ENCODE assay signal across 18 mouse cellular contexts in genomic region chr12:33139083-33139482, GRCm38 (mm10). TPM values are rescaled to one million over a fixed set of nuclear protein-coding genes. Genes with fewer than 3 reads are reported as not detected.
DNase-seq lines count a peak whose midpoint lies in the region; ATAC-seq lines count a peak whose summit lies in the region.
"Had no signal": no experiment of that assay in that cellular context is flagged by ENCODE, and none has a peak within 500 bp of the region (broad histone marks: within the 10 kb centered on the region; RNA-seq: fewer than 3 reads in every experiment).

No protein-coding gene starts in this region.

- no peak overlapping the region for H3K4me3 ChIP-seq in kidney, embryonic 14.5 days (ENCODE audit: low read length)
- no peak overlapping the region for H3K4me3 ChIP-seq in embryonic facial prominence, embryonic 14.5 days (ENCODE audit: low read depth, low read length)
- H3K4me3 ChIP-seq in midbrain, embryonic 10.5 days: no peak overlapping the region
- H3K4me3 ChIP-seq: forebrain, embryonic 12.5 days; liver, embryonic 13.5 days; stomach, embryonic 15.5 days had no signal

- WGBS in kidney, embryonic 14.5 days: 59% methylated on average over 3 of the region's 3 CpGs
- WGBS in embryonic facial prominence, embryonic 14.5 days: 76% methylated on average over 3 of the region's 3 CpGs
- 92% methylated on average over 3 of the region's 3 CpGs for WGBS in midbrain, embryonic 10.5 days

- H3K27ac ChIP-seq in kidney, embryonic 14.5 days (ENCODE audit: low read depth, low read length): no peak overlapping the region
- no peak overlapping the region for H3K27ac ChIP-seq in embryonic facial prominence, embryonic 14.5 days (replicated peaks; ENCODE audit: low read depth, low read length)
- no peak overlapping the region for H3K27ac ChIP-seq in midbrain, embryonic 10.5 days (replicated peaks)
- H3K27ac ChIP-seq: forebrain, embryonic 12.5 days; liver, embryonic 13.5 days; stomach, embryonic 15.5 days had no signal

- no peak for DNase-seq in kidney, adult 9 months
- DNase-seq in embryonic facial prominence, embryonic 14.5 days (ENCODE audit: low spot score): no peak
- DNase-seq in gastrocnemius, postnatal 25 days: peak; percentile 55
- peak; percentile 42 to 57 for DNase-seq in heart, postnatal 10 days
- DNase-seq in thymus, adult 18-20 months: no peak
- no peak for DNase-seq in midbrain, embryonic 10.5 days (ENCODE audit: low spot score)
- DNase-seq: cerebellum, adult 2 months; liver, embryonic 13.5 days had no signal

- no peak overlapping the region for H3K4me2 ChIP-seq in kidney, embryonic 14.5 days (replicated peaks; ENCODE audit: low read depth, low read length)
- no peak overlapping the region for H3K4me2 ChIP-seq in embryonic facial prominence, embryonic 14.5 days (ENCODE audit: low read depth, low read length)
- H3K4me2 ChIP-seq: forebrain, embryonic 12.5 days; liver, embryonic 13.5 days; stomach, embryonic 15.5 days had no signal

- H3K36me3 ChIP-seq in kidney, embryonic 14.5 days (ENCODE audit: control insufficient read depth, insufficient read depth, low read length): no peaks in the 10 kb centered on the region
- no peaks in the 10 kb centered on the region for H3K36me3 ChIP-seq in embryonic facial prominence, embryonic 14.5 days (ENCODE audit: control insufficient read depth, insufficient read depth, low read length)
- no peaks in the 10 kb centered on the region for H3K36me3 ChIP-seq in midbrain, embryonic 10.5 days
- H3K36me3 ChIP-seq: forebrain, embryonic 12.5 days; liver, embryonic 13.5 days; stomach, embryonic 15.5 days had no signal

- H3K27me3 ChIP-seq in kidney, embryonic 14.5 days (ENCODE audit: control insufficient read depth, insufficient read depth, low read length): no peaks in the 10 kb centered on the region
- no peaks in the 10 kb centered on the region for H3K27me3 ChIP-seq in embryonic facial prominence, embryonic 14.5 days (replicated peaks; ENCODE audit: control insufficient read depth, insufficient read depth, low read length)
- H3K27me3 ChIP-seq in midbrain, embryonic 10.5 days (ENCODE audit: low read depth, poor library complexity, severe bottlenecking): no peaks in the 10 kb centered on the region
- H3K27me3 ChIP-seq: stomach, embryonic 15.5 days had no signal

- no peaks in the 10 kb centered on the region for H3K4me1 ChIP-seq in kidney, embryonic 14.5 days (ENCODE audit: control insufficient read depth, insufficient read depth, low read length)
- no peaks in the 10 kb centered on the region for H3K4me1 ChIP-seq in embryonic facial prominence, embryonic 14.5 days (ENCODE audit: control insufficient read depth, insufficient read depth, low read length)
- no peaks in the 10 kb centered on the region for H3K4me1 ChIP-seq in midbrain, embryonic 10.5 days
- H3K4me1 ChIP-seq: forebrain, embryonic 12.5 days; liver, embryonic 13.5 days; stomach, embryonic 15.5 days had no signal

- intact Hi-C loops in heart, postnatal 10 days (cut with DNase I): no loop called here

- H3K9ac ChIP-seq in kidney, embryonic 14.5 days (ENCODE audit: low read depth, low read length): no peak overlapping the region
- no peak overlapping the region for H3K9ac ChIP-seq in embryonic facial prominence, embryonic 14.5 days (ENCODE audit: low read depth, low read length)
- H3K9ac ChIP-seq: forebrain, embryonic 12.5 days; liver, embryonic 13.5 days; stomach, embryonic 15.5 days had no signal

- no peaks in the 10 kb centered on the region for H3K9me3 ChIP-seq in kidney, embryonic 14.5 days (ENCODE audit: control insufficient read depth, low read length)
- H3K9me3 ChIP-seq in embryonic facial prominence, embryonic 14.5 days (ENCODE audit: control insufficient read depth, low read length): no peaks in the 10 kb centered on the region
- H3K9me3 ChIP-seq in midbrain, embryonic 10.5 days (replicated peaks): no peaks in the 10 kb centered on the region
- H3K9me3 ChIP-seq: forebrain, embryonic 12.5 days; liver, embryonic 13.5 days; stomach, embryonic 15.5 days had no signal

- ATAC-seq in kidney, embryonic 14.5 days (ENCODE audit: low FRiP score, low TSS enrichment): peak; percentile 49; the same call in 1 of the 2 replicates
- peak; percentile 57; the same call in 1 of the 2 replicates for ATAC-seq in embryonic facial prominence, embryonic 14.5 days (ENCODE audit: low read depth)
- ATAC-seq: hindbrain, embryonic 16.5 days; intestine, postnatal 0 days; midbrain, embryonic 16.5 days had no signal

RNA-seq across cellular contexts. Expression of gene Atxn7l1, which starts 8.4 kb away (rescaled TPM):
- 14.3 and 16.5 TPM in 2 replicates for polyA plus RNA-seq in kidney, embryonic 14.5 days (2014; fragmentation: Nextera tagmentation; extraction: Ambion mirVana)
- 11.4 and 13.0 TPM in 2 replicates for polyA plus RNA-seq in embryonic facial prominence, embryonic 14.5 days (2014; fragmentation: Nextera tagmentation; extraction: Ambion mirVana)
- total RNA-seq in gastrocnemius, postnatal 25 days (2021): 10 to 100 TPM; 16.4 to 17.7 TPM
- total RNA-seq in heart, postnatal 10 days (2021): 10 to 100 TPM; 16.6 to 18.6 TPM
- polyA plus RNA-seq in midbrain, embryonic 10.5 days (2016; fragmentation: Nextera tagmentation; extraction: Ambion mirVana): 10.0 and 10.6 TPM in 2 replicates

RNA-seq across cellular contexts. Expression of gene Cdhr3, which starts 46.4 kb away (rescaled TPM):
- polyA plus RNA-seq in kidney, embryonic 14.5 days (2014; fragmentation: Nextera tagmentation; extraction: Ambion mirVana): not detected in 2 replicates
- polyA plus RNA-seq in embryonic facial prominence, embryonic 14.5 days (2014; fragmentation: Nextera tagmentation; extraction: Ambion mirVana): 1.5 and 1.6 TPM in 2 replicates
- total RNA-seq in gastrocnemius, postnatal 25 days (2021): 1 to 10 TPM in 1 of 2 experiments, under 1 TPM in 1; 0.49 to 1.3 TPM
- total RNA-seq in heart, postnatal 10 days (2021): under 1 TPM in 1 of 2 experiments, not detected in 1; 0.77 TPM
- not detected in 2 replicates for polyA plus RNA-seq in midbrain, embryonic 10.5 days (2016; fragmentation: Nextera tagmentation; extraction: Ambion mirVana)
- total RNA-seq: common myeloid progenitor, adult 5-6 weeks; ES-E14; megakaryocyte progenitor cell, adult 5-6 weeks had no signal
- polyA plus RNA-seq: limb, embryonic 11.5 days; liver, embryonic 13.5 days had no signal

Comparison
In these comparisons a context has a peak if more than half of its experiments do, and no peak if none do; other contexts are left out.
1. DNase-seq: peak in gastrocnemius, postnatal 25 days (single experiment) and heart, postnatal 10 days (2 of 2); none in kidney, adult 9 months (single experiment), embryonic facial prominence, embryonic 14.5 days (single experiment), thymus, adult 18-20 months (0 of 2) and midbrain, embryonic 10.5 days (single experiment).